Mouse (Mus musculus): ENCODE results near the gene Cadps. TPM values are rescaled to one million over a fixed set of nuclear protein-coding genes. Genes with fewer than 3 reads are reported as not detected.

Gene Cadps
- polyA plus RNA-seq, 1 experiment from 2014 or later = 63.4 TPM

DNA sequence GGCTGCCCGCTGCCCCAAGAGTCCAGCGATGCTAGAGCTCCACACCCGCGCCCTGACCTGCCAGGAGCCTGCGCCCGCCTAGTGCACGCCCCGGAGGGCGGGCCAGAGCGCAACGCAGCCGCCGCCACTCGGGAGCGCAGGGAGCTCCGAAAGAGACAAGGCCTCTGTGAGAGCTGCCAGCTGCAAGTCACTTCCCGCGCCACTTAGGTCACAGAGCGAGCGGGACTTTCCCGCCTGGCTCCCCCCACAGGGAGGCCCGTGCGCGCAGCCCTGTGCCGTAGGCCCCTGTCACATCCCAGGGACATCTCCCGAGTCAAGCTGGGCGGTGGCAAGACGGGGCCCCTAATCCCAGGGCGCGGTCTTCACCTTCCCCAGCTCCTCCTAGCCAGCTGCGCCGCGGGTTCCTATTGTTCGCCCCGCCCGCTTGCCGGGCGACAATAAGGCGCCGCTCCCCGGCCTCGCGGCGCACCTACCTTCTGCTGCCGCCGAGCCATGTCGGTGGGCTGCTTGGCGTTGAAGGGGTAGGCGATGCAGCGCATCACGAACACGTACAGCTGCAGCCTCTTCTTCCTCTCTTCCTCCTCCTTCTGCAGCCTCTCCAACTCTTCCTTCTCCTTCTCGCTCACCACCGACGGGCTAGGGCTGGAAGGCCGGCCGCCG lies 918 bp downstream of the Cadps start:
- peak; percentile 58 for DNase-seq (ENCODE audit: low spot score)
- WGBS = 0% methylated on average over 55 of the region's 58 CpGs
- ATAC-seq (ENCODE audit: low FRiP score) = peak; percentile 80
- H3K4me1 ChIP-seq (replicated peaks; ENCODE audit: control insufficient read depth, insufficient read depth, low read length) = peaks cover 28% of the 10 kb centered on the region
- H3K9me3 ChIP-seq (ENCODE audit: control insufficient read depth, low read length) = no peaks in the 10 kb centered on the region
- peak overlapping the region; percentile 72 for H3K4me2 ChIP-seq (replicated peaks)
- peak overlapping the region; percentile 60 for H3K4me3 ChIP-seq (replicated peaks; ENCODE audit: low read length)
- H3K9ac ChIP-seq = peak overlapping the region; percentile 84
- peak overlapping the region; percentile 98 for H3K27ac ChIP-seq
- H3K36me3 ChIP-seq (replicated peaks; ENCODE audit: control insufficient read depth, insufficient read depth) = no peaks in the 10 kb centered on the region
- H3K27me3 ChIP-seq (ENCODE audit: control insufficient read depth, insufficient read depth, low read length) = no peaks in the 10 kb centered on the region

DNA sequence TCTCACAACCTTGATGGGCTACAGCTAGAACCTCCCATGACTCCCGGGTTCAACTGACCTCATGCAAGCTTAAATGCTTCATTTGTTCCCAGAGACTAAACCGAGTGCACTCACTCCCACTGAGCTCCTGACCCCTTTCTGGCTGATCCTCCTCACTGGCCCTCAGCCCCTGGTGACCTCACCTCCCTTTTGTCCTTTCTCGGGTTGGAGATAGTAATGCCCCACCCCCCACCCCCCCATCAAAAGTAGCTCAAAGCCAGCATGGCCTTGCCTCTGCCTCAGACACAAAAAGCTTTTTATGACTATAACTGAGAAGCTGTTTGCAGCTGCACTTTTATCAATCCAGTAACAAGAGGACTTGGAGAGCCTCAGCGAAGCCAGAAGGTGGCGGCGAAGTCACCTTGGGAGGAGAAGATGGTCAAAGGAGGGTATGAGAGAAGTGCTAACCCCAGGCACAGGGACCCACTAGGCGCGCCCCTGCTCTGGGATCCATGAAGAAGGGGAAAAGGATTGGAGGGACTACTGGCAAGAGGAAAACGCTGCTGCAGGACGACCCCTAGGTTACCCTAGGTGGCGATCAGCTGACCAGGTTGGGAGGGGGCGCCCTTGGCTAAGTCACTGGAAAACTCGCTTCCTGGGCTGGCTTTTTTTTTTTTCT lies 1.6 kb downstream of the Cadps start:
- ATAC-seq (ENCODE audit: low FRiP score) = peak; percentile 56; the same call in 1 of the 2 replicates
- 2% methylated on average over 13 of the region's 13 CpGs for WGBS
- Histone ChIP-seq H3K4me3 (replicated peaks; ENCODE audit: low read length) (peak overlapping the region; percentile 60), H3K4me2 (replicated peaks) (peak overlapping the region; percentile 72), H3K27ac (peak overlapping the region; percentile 98), H3K9ac (peak overlapping the region; percentile 84), H3K9me3 (ENCODE audit: control insufficient read depth, low read length) (no peaks in the 10 kb centered on the region), H3K4me1 (replicated peaks; ENCODE audit: control insufficient read depth, insufficient read depth, low read length) (peaks cover 28% of the 10 kb centered on the region), H3K27me3 (ENCODE audit: control insufficient read depth, insufficient read depth, low read length) (no peaks in the 10 kb centered on the region), H3K36me3 (replicated peaks; ENCODE audit: control insufficient read depth, insufficient read depth) (no peaks in the 10 kb centered on the region)
- peak; percentile 45 for DNase-seq (ENCODE audit: low spot score)

DNA sequence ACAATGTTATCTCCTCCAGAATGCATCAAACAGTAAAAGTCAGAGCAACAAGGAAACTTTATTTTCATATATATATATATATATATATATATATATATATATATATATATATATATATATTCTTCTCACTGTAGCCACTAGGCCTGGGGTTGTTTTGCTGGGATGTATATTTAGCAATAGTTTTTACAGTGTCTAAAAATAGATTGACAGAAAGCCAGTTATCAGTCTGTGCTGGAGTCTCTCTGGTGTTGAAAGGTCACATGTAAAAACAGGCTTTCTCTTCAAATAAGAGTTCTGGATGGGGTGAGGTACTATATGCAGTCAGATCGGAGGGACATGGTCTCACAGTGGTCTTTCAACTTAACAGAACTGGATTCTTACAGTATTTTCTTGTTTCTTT lies 2.7 kb downstream of the Cadps start:
- ATAC-seq (ENCODE audit: low FRiP score) (no peak), DNase-seq (ENCODE audit: low spot score) (no peak)
- no peaks in the 10 kb centered on the region for H3K27me3 ChIP-seq (ENCODE audit: control insufficient read depth, insufficient read depth, low read length)
- no peak overlapping the region for H3K27ac ChIP-seq
- peak overlapping the region; percentile 84; the same call in 1 of the 2 replicates for H3K9ac ChIP-seq
- peak overlapping the region; percentile 60 for H3K4me3 ChIP-seq (replicated peaks; ENCODE audit: low read length)
- peak overlapping the region; percentile 72 for H3K4me2 ChIP-seq (replicated peaks)
- 72% methylated on average over 1 of the region's 1 CpGs for WGBS
- peaks cover 28% of the 10 kb centered on the region for H3K4me1 ChIP-seq (replicated peaks; ENCODE audit: control insufficient read depth, insufficient read depth, low read length)
- no peaks in the 10 kb centered on the region for H3K36me3 ChIP-seq (replicated peaks; ENCODE audit: control insufficient read depth, insufficient read depth)
- no peaks in the 10 kb centered on the region for H3K9me3 ChIP-seq (ENCODE audit: control insufficient read depth, low read length)

DNA sequence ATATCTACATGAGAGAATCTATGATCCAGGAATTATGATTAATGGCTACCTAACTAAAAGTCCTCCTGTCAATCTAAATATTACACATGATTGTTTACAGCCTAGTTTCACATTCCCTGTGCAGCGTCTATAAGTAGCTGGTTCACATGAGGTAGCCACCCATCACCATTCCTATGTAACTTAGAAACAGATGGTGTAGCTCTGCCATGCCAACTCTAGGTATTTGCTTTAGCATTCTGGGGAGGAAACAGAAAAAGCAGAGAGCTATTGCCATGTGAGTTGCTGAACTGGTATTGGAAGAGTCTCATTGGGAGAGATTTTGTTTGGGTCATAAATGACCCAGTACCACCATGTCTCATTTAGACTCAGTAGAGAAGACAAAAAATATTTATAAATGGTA lies 4.4 kb downstream of the Cadps start:
- Histone ChIP-seq H3K9me3 (ENCODE audit: control insufficient read depth, low read length) (no peaks in the 10 kb centered on the region), H3K4me1 (replicated peaks; ENCODE audit: control insufficient read depth, insufficient read depth, low read length) (peaks cover 28% of the 10 kb centered on the region), H3K36me3 (replicated peaks; ENCODE audit: control insufficient read depth, insufficient read depth) (no peaks in the 10 kb centered on the region), H3K4me2 (replicated peaks) (peak overlapping the region; percentile 10; the same call in 1 of the 2 replicates), H3K27me3 (ENCODE audit: control insufficient read depth, insufficient read depth, low read length) (no peaks in the 10 kb centered on the region), H3K27ac (no peak overlapping the region), H3K4me3 (replicated peaks; ENCODE audit: low read length) (no peak overlapping the region), H3K9ac (no peak overlapping the region)
- no peak for DNase-seq (ENCODE audit: low spot score)
- no peak for ATAC-seq (ENCODE audit: low FRiP score)
- WGBS = 85% methylated on average over 1 of the region's 1 CpGs

DNA sequence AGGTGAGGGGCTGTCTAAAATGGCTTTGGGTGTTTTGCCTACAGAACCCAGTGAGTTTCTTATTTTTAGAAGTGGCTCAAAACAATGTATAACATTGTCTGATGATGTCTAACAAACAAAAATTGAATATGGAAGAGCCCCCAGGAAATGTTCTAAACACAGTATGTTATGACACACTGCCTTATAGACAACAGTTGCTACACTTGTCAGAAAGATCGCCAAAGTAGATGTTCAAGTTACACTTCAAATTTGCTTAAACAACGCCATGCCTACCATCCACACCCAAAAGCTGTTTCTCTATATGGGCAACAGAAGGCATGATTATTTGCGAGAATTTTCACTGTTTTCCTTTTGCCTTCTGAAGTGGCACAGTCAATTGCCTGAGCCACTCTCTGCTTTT lies 10.8 kb downstream of the Cadps start:
- 91% methylated on average over 3 of the region's 3 CpGs for WGBS

DNA sequence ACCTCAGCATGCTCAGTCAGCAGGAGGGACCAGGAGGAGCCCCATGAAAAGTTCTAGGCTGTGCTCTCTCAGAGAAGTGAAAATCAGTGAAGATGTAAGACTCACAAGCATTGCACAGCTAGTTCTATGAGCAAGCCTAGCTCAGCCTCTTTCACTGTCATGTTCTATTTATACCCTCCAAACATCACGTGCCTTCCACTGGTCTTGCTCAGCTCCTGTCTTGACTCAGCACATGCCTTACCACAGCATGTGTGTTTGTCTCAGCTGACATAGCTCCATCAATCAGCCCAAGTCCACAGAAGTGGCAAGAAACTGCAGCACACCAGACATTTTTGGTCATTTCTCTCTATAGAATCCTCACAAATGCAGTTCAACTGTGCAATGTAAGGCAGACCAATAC lies 19.9 kb downstream of the Cadps start:
- no peak overlapping the region for H3K27ac ChIP-seq
- 69% methylated on average over 1 of the region's 1 CpGs for WGBS
- no peaks in the 10 kb centered on the region for H3K9me3 ChIP-seq (ENCODE audit: control insufficient read depth, low read length)
- no peak overlapping the region for H3K9ac ChIP-seq
- H3K27me3 ChIP-seq (ENCODE audit: control insufficient read depth, insufficient read depth, low read length) = no peaks in the 10 kb centered on the region
- no peak overlapping the region for H3K4me3 ChIP-seq (replicated peaks; ENCODE audit: low read length)
- H3K36me3 ChIP-seq (replicated peaks; ENCODE audit: control insufficient read depth, insufficient read depth) = no peaks in the 10 kb centered on the region
- no peak overlapping the region for H3K4me2 ChIP-seq (replicated peaks)
- no peak for DNase-seq (ENCODE audit: low spot score)
- no peak for ATAC-seq (ENCODE audit: low FRiP score)
- H3K4me1 ChIP-seq (replicated peaks; ENCODE audit: control insufficient read depth, insufficient read depth, low read length) = no peaks in the 10 kb centered on the region

More for the DNA sequence above, 10.8 kb downstream of the Cadps start:
- DNase-seq (ENCODE audit: low spot score) (no peak), ATAC-seq (ENCODE audit: low FRiP score) (no peak)
- Histone ChIP-seq H3K27me3 (ENCODE audit: control insufficient read depth, insufficient read depth, low read length) (no peaks in the 10 kb centered on the region), H3K36me3 (replicated peaks; ENCODE audit: control insufficient read depth, insufficient read depth) (no peaks in the 10 kb centered on the region), H3K9me3 (ENCODE audit: control insufficient read depth, low read length) (no peaks in the 10 kb centered on the region), H3K27ac (no peak overlapping the region), H3K9ac (no peak overlapping the region), H3K4me1 (replicated peaks; ENCODE audit: control insufficient read depth, insufficient read depth, low read length) (no peaks in the 10 kb centered on the region), H3K4me2 (replicated peaks) (no peak overlapping the region), H3K4me3 (replicated peaks; ENCODE audit: low read length) (no peak overlapping the region)

DNA sequence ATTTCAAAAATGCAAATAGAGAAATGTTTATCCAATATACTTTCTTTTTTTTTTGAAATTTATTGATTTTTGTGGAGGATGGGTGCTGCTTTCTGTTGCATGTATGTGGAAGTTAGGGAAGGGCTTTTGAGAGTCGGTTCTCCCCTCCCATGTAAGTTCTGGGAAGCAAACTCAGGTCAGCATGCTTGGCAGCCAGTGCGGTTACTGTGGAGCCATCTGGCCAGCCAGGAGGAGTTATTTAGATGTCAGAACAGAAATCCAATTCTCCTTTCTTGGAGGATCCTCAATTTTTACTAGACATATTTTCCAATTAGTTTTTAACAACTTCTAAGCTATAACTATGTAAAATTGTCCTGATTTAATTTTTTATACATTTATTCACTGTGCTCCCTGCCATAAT lies 21.8 kb downstream of the Cadps start:
- no peak for ATAC-seq (ENCODE audit: low FRiP score)
- WGBS = 77% methylated on average over 2 of the region's 2 CpGs
- DNase-seq (ENCODE audit: low spot score) = no peak

DNA sequence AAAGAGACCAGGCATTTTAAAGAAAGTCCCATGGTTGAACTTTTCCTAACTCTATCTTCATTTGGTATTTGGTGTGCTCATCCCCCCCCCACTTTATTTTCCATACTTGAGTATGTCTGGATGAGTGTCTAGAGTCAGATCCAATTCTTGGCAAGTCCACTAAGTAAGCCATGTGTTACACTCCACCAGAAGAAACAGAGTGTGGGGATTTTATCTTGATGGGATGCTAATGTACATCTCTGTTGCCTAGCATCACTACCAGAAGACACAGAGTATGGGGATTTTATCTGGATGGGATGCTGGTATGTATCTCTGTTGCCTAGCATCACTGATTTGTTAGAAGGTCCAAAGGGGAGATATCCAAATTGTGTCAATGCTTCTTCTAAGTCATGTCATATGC lies 24.0 kb downstream of the Cadps start:
- no peak overlapping the region for H3K9ac ChIP-seq
- H3K36me3 ChIP-seq (replicated peaks; ENCODE audit: control insufficient read depth, insufficient read depth) = no peaks in the 10 kb centered on the region
- H3K4me2 ChIP-seq (replicated peaks) = no peak overlapping the region
- DNase-seq (ENCODE audit: low spot score) (no peak), ATAC-seq (ENCODE audit: low FRiP score) (no peak)
- no peaks in the 10 kb centered on the region for H3K27me3 ChIP-seq (ENCODE audit: control insufficient read depth, insufficient read depth, low read length)
- H3K27ac ChIP-seq = no peak overlapping the region
- H3K4me1 ChIP-seq (replicated peaks; ENCODE audit: control insufficient read depth, insufficient read depth, low read length) = no peaks in the 10 kb centered on the region
- H3K9me3 ChIP-seq (ENCODE audit: control insufficient read depth, low read length) = no peaks in the 10 kb centered on the region
- no peak overlapping the region for H3K4me3 ChIP-seq (replicated peaks; ENCODE audit: low read length)

More for the DNA sequence above, 21.8 kb downstream of the Cadps start:
- H3K4me1 ChIP-seq (replicated peaks; ENCODE audit: control insufficient read depth, insufficient read depth, low read length) = no peaks in the 10 kb centered on the region
- H3K4me2 ChIP-seq (replicated peaks) = no peak overlapping the region
- H3K9ac ChIP-seq = no peak overlapping the region
- no peaks in the 10 kb centered on the region for H3K27me3 ChIP-seq (ENCODE audit: control insufficient read depth, insufficient read depth, low read length)
- no peaks in the 10 kb centered on the region for H3K36me3 ChIP-seq (replicated peaks; ENCODE audit: control insufficient read depth, insufficient read depth)
- no peak overlapping the region for H3K27ac ChIP-seq
- no peaks in the 10 kb centered on the region for H3K9me3 ChIP-seq (ENCODE audit: control insufficient read depth, low read length)
- H3K4me3 ChIP-seq (replicated peaks; ENCODE audit: low read length) = no peak overlapping the region

DNA sequence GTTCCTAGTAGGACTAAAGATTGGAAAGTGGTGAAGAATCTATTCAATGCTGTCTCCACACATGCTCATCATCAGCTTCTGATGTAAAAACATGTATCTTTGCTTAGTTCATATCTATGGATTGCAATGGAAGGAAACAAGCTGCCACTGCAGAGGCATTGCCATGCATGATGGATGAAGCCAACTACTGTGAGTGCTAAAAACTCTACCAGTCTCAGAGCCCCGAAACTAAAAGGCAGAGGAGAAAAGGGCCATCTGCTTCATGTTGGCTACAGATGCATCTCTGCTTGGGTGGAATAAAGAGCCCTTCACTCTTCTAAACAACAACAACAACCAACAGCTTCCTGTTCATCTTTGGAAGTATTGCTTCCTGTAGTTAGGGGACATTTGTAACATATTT lies 38.6 kb downstream of the Cadps start:
- no peak for DNase-seq (ENCODE audit: low spot score)

More for the DNA sequence above, 38.6 kb downstream of the Cadps start:
- Histone ChIP-seq H3K9ac (no peak overlapping the region), H3K9me3 (ENCODE audit: control insufficient read depth, low read length) (no peaks in the 10 kb centered on the region), H3K27me3 (ENCODE audit: control insufficient read depth, insufficient read depth, low read length) (no peaks in the 10 kb centered on the region), H3K4me2 (replicated peaks) (no peak overlapping the region), H3K36me3 (replicated peaks; ENCODE audit: control insufficient read depth, insufficient read depth) (no peaks in the 10 kb centered on the region), H3K4me1 (replicated peaks; ENCODE audit: control insufficient read depth, insufficient read depth, low read length) (no peaks in the 10 kb centered on the region), H3K27ac (no peak overlapping the region), H3K4me3 (replicated peaks; ENCODE audit: low read length) (no peak overlapping the region)
- no peak for ATAC-seq (ENCODE audit: low FRiP score)
- WGBS = 68% methylated on average over 1 of the region's 1 CpGs

All from hindbrain, embryonic 14.5 days (tissue).